Mouse (Mus musculus) cerebral cortex, adult 2 months (tissue): Measurements from ENCODE around the gene Myo5c.

Experiments
- WGBS: fragments of 180-500 bp; shearing (Covaris S2); methylation state at CpG from one replicate; pipeline ENCODE4 v1.1.7; 2018; 5-methylcytosine and 5-hydroxymethylcytosine counted together

Myo5c gene

DNA sequence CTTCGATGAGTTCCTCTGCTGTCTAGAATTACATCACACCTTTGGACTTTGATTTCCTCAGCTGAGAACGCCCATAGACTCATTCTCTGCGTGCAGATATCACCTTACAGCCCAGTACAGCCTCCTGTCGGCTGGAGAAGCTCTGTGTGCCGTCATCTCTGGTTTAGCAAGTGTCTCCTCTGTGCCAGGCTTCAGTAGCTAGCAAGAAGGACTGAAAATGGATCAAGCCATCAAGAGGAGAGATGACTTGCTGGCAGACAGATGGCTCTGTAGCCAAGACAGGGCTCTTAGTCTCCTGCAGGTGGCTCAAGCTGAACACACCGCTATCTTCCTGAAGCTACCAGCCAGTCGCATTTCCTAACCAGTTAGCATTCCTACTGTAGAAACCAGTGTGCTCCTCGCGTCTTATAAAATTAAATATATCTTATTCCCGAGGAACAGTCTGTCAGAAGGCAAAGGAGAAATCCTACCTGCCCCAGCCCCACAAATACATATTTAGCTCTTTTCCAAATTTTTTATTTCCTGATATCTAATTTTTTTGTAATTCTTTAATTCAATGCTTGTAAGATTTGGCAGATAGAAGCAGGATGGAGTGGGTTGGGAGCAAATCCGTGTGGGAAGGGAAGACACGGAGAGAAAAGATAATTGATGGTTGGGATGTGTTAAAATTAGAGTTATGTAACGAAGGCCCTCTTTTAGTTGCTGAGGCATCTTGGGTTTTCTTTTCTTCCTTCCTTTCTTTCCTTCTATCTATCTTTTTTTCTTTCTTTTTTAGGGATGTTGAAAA is 90.5 kb downstream of the Myo5c start:
- WGBS, result 38% methylated on average over 13 of the region's 13 CpGs

DNA sequence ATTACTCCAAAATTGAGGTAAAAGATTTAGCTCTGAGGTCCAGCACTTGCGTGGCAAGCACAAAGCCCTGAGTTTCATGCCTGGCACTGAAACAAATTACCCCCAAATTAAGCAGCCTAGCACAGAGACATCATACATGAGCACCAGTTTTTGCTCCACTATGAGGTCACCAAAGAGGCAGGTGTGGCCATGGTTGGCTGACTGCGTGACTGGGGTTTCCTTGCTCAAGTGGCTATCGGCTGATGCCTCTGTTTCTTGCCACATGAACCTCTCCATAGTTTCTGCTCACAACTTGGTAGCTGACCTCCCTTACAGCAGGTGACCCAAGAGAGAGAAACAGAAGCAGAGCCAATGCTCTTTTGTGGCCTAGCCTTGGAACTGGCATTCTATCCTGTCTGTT is 96.2 kb downstream of the Myo5c start:
- 96% methylated on average over 3 of the region's 3 CpGs for WGBS

DNA sequence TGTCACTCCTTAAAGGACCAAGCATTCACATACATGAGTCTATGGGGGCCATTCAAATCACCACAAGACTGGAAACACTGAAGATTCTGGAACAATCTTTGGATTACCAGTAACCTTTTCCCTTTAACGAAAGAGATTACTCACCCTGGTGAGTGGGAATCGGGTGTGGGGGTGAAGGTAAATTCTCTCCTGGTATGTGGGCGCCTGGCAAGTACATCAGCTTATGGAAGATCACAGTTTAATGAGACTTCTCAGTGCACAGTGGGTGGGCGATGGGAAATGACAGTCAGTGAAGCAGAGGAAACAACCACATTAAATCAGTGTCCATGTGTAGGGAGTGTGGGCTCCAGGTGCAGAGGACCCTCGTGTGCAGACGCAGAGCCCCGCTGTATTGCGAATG is 99.0 kb downstream of the Myo5c start:
- WGBS, result 70% methylated on average over 8 of the region's 8 CpGs

DNA sequence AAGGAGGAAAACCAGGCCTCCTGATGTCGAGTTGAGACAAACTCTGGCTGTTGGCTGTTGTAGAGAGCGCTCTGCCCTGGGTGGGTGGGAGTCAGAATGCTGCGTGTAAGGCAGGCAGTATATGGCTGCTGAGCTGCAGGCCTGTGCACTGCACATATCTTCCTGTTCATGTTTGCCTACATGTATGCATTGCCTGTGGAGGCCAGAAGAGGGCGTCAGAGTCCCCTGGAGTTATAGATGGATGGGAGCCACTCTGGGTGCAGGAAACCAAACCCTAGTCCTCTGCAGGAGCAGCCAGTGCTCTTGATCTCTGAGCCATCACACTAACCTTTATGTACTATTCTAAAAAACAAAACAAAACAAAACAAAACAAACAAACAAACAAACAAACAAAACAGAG is 102.6 kb downstream of the Myo5c start:
- WGBS, result 73% methylated on average over 4 of the region's 4 CpGs

DNA sequence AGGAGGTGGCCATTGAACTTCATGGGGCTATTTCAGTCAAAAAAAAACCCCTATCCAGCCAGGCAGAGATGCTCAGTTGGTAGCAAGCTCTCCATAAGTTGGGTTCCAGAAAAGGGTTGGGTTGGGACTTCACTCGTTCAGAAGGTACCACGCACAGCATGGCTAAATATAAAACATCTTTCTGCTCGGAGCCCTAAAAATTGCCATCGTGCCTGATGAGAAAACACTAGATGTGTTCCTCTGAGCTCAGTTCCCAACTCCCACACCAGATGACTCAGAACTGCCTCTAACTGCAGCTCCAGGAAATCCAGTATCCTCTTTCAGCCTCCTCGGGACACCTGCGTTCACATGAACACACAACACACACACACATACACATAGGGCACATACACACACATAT is 106.2 kb downstream of the Myo5c start:
- 44% methylated on average over 6 of the region's 6 CpGs for WGBS

DNA sequence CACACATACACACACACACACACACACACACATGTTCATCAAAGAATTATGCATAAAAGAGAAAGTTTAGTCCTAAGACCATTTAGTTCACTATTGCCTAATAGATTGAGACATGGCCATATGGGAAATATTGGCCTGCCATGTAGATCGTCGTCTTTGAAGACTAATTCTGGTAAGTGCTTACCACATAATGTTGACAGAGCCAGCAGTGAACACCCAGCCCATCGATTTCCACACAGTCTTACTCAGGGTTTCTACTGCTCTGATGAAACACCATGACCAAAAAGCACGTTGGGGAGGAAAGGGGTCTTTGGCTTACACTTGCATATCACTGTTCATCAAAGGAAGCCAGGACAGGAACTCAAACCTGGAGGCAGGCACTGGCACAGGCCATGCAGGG is 110.6 kb downstream of the Myo5c start:
- 62% methylated on average over 4 of the region's 4 CpGs for WGBS

DNA sequence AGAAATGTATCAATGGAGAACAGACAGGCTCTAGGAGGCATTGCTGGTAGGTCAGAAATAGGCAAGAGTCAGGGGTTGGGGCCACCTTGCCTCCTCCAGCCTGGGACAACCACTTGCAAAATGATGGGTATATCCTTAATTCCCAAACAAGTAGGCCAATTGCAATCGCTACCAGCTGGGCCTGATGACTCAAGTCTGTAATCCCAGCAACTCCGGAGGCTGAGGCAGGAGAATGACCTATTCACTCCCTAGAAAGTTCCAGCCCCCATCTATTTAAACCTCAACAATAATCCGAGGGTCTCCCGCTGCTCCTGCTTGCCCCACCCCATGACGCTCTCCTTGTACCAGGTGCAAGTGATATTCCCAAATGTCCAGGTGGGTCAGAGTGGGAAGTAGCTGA is 115.6 kb downstream of the Myo5c start, which contains the start of gene Bcl2l10:
Bcl2l10 (plus strand) TSS at position 301 of the 400 bp plus-strand sequence.
- WGBS, result 84% methylated on average over 5 of the region's 5 CpGs

DNA sequence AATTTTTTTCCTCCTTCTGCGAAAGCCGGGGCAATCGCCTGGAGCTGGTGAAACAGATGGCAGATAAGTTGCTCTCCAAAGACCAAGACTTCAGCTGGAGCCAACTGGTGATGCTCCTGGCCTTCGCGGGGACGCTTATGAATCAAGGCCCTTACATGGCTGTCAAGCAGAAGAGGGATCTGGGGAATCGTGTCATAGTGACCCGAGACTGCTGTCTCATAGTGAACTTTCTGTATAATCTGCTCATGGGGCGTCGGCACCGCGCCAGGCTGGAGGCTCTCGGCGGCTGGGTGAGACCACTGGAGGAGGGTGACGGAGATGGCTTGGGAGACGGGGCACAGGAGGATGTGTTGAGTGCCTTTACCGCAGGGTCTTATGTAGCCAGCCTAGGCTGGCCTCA is 116.2 kb downstream of the Myo5c start:
- 79% methylated on average over 17 of the region's 17 CpGs for WGBS

DNA sequence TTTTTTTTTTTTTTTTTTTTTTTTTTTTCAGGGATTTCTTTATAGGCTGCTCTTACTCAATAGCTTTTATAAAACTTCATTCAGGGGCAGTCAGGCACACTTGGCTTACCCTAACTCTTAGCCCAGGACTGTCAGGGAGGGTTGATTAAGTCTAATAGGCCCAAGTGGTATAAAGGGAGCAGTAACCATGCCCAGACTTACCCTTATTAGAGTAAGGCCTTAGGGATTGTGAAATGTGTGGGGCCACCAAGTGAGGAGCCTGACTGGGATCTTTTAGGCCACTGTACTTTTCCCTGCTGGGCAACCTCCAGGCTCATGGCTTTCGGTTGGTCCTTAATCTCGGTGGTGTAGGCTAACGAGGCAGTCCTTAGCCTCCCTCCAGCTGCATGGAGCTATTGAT is 116.8 kb downstream of the Myo5c start:
- WGBS, result 68% methylated on average over 3 of the region's 3 CpGs

DNA sequence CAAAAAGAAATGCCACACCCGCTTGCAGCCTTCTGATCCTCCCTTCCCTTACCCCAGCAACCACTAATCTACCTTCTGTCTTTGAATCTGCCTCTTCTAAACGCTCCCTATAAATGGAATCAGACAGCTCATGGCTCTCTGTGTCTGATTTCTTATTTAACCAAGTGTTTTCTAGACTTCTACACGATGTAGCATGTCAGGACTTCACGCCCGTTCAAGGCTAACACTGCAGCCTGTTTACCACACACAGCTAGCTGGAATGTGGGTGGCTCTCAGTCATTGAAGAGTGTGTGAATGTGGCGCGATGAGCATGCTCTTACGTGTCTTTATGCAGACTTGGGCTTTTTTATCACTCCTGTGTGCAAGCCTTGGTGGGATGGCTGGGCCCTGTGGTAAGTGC is 121.3 kb downstream of the Myo5c start:
- WGBS, result 45% methylated on average over 8 of the region's 8 CpGs
